Mouse (Mus musculus): ENCODE data around the gene Kcnd3. TPM values are rescaled to one million over a fixed set of nuclear protein-coding genes. Genes with fewer than 3 reads are reported as not detected.

Gene Kcnd3
- polyA plus RNA-seq, 1 experiment from 2014 or later: 0.20 TPM

GRCm38 (mm10) chr3:105608857-105609256 lies 156.7 kb downstream of the Kcnd3 start:
- Histone ChIP-seq H3K4me1 (no peaks in the 10 kb centered on the region), H3K36me3 (no peaks in the 10 kb centered on the region), H3K9ac (no peak overlapping the region), H3K27me3 (no peaks in the 10 kb centered on the region), H3K27ac (no peak overlapping the region), H3K4me2 (no peak overlapping the region), H3K9me3 (no peaks in the 10 kb centered on the region), H3K4me3 (no peak overlapping the region)
- 78% methylated on average over 3 of the region's 3 CpGs for WGBS
- ATAC-seq (ENCODE audit: borderline replicate concordance, extremely low read depth, low FRiP score, low TSS enrichment): no peak

- Histone ChIP-seq H3K27ac (no peak overlapping the region), H3K4me1 (no peaks in the 10 kb centered on the region), H3K36me3 (no peaks in the 10 kb centered on the region), H3K9me3 (no peaks in the 10 kb centered on the region), H3K4me3 (no peak overlapping the region), H3K4me2 (no peak overlapping the region), H3K27me3 (no peaks in the 10 kb centered on the region), H3K9ac (no peak overlapping the region)
- 71% methylated on average over 7 of the region's 7 CpGs for WGBS
- no peak for ATAC-seq (ENCODE audit: borderline replicate concordance, extremely low read depth, low FRiP score, low TSS enrichment)
These were observed 159.6 kb downstream of the Kcnd3 start for GRCm38 (mm10) chr3:105611531-105612422.

- H3K4me2 ChIP-seq: no peak overlapping the region
- H3K27ac ChIP-seq: no peak overlapping the region
- no peaks in the 10 kb centered on the region for H3K36me3 ChIP-seq
- ATAC-seq (ENCODE audit: borderline replicate concordance, extremely low read depth, low FRiP score, low TSS enrichment): no peak
- no peaks in the 10 kb centered on the region for H3K27me3 ChIP-seq
- WGBS: 34% methylated on average over 4 of the region's 4 CpGs
- no peaks in the 10 kb centered on the region for H3K9me3 ChIP-seq
- no peak overlapping the region for H3K9ac ChIP-seq
- H3K4me3 ChIP-seq: no peak overlapping the region
- H3K4me1 ChIP-seq: no peaks in the 10 kb centered on the region
These were observed 160.3 kb downstream of the Kcnd3 start for GRCm38 (mm10) chr3:105612423-105612814.

GRCm38 (mm10) chr3:105616861-105617743 lies 165.0 kb downstream of the Kcnd3 start:
- Histone ChIP-seq H3K4me2 (no peak overlapping the region), H3K36me3 (no peaks in the 10 kb centered on the region), H3K27ac (no peak overlapping the region), H3K9me3 (no peaks in the 10 kb centered on the region), H3K9ac (no peak overlapping the region), H3K27me3 (no peaks in the 10 kb centered on the region), H3K4me3 (no peak overlapping the region), H3K4me1 (no peaks in the 10 kb centered on the region)
- 87% methylated on average over 2 of the region's 2 CpGs for WGBS
- ATAC-seq (ENCODE audit: borderline replicate concordance, extremely low read depth, low FRiP score, low TSS enrichment): no peak

- no peak for ATAC-seq (ENCODE audit: borderline replicate concordance, extremely low read depth, low FRiP score, low TSS enrichment)
- no peak overlapping the region for H3K4me2 ChIP-seq
- 63% methylated on average over 8 of the region's 8 CpGs for WGBS
- no peaks in the 10 kb centered on the region for H3K4me1 ChIP-seq
- no peaks in the 10 kb centered on the region for H3K36me3 ChIP-seq
- no peaks in the 10 kb centered on the region for H3K27me3 ChIP-seq
- H3K9me3 ChIP-seq: no peaks in the 10 kb centered on the region
- no peak overlapping the region for H3K27ac ChIP-seq
- no peak overlapping the region for H3K9ac ChIP-seq
- no peak overlapping the region for H3K4me3 ChIP-seq
These were observed 169.0 kb downstream of the Kcnd3 start for GRCm38 (mm10) chr3:105621154-105621553.

GRCm38 (mm10) chr3:105623137-105623536 lies 171.0 kb downstream of the Kcnd3 start:
- no peaks in the 10 kb centered on the region for H3K36me3 ChIP-seq
- no peaks in the 10 kb centered on the region for H3K27me3 ChIP-seq
- H3K4me2 ChIP-seq: no peak overlapping the region
- H3K4me3 ChIP-seq: no peak overlapping the region
- H3K9ac ChIP-seq: no peak overlapping the region
- no peak overlapping the region for H3K27ac ChIP-seq
- H3K4me1 ChIP-seq: no peaks in the 10 kb centered on the region
- no peaks in the 10 kb centered on the region for H3K9me3 ChIP-seq
- 50% methylated on average over 4 of the region's 4 CpGs for WGBS
- no peak for ATAC-seq (ENCODE audit: borderline replicate concordance, extremely low read depth, low FRiP score, low TSS enrichment)

- Histone ChIP-seq H3K9me3 (no peaks in the 10 kb centered on the region), H3K4me3 (no peak overlapping the region), H3K36me3 (no peaks in the 10 kb centered on the region), H3K4me1 (no peaks in the 10 kb centered on the region), H3K27me3 (no peaks in the 10 kb centered on the region), H3K27ac (no peak overlapping the region), H3K9ac (no peak overlapping the region), H3K4me2 (no peak overlapping the region)
- 84% methylated on average over 2 of the region's 2 CpGs for WGBS
- ATAC-seq (ENCODE audit: borderline replicate concordance, extremely low read depth, low FRiP score, low TSS enrichment): no peak
These were observed 173.8 kb downstream of the Kcnd3 start for GRCm38 (mm10) chr3:105625961-105626360.

GRCm38 (mm10) chr3:105627258-105627657 lies 175.1 kb downstream of the Kcnd3 start:
- H3K27me3 ChIP-seq: no peaks in the 10 kb centered on the region
- H3K27ac ChIP-seq: no peak overlapping the region
- H3K4me2 ChIP-seq: no peak overlapping the region
- H3K36me3 ChIP-seq: no peaks in the 10 kb centered on the region
- H3K9ac ChIP-seq: no peak overlapping the region
- WGBS: 55% methylated on average over 6 of the region's 6 CpGs
- no peak overlapping the region for H3K4me3 ChIP-seq
- 0 out of 2 replicates have a peak, but pooled peaks cover 2% of the 10 kb centered on the region for H3K4me1 ChIP-seq
- peak; percentile 25; the same call in 1 of the 2 replicates for ATAC-seq (ENCODE audit: borderline replicate concordance, extremely low read depth, low FRiP score, low TSS enrichment)
- H3K9me3 ChIP-seq: no peaks in the 10 kb centered on the region

- Histone ChIP-seq H3K4me2 (no peak overlapping the region), H3K27me3 (no peaks in the 10 kb centered on the region), H3K9ac (no peak overlapping the region), H3K4me1 (0 out of 2 replicates have a peak, but pooled peaks cover 3% of the 10 kb centered on the region), H3K36me3 (no peaks in the 10 kb centered on the region), H3K4me3 (no peak overlapping the region), H3K9me3 (no peaks in the 10 kb centered on the region), H3K27ac (no peak overlapping the region)
- no peak for ATAC-seq (ENCODE audit: borderline replicate concordance, extremely low read depth, low FRiP score, low TSS enrichment)
- WGBS: 44% methylated on average over 2 of the region's 2 CpGs
These were observed 180.2 kb downstream of the Kcnd3 start for GRCm38 (mm10) chr3:105632296-105632695.

- Histone ChIP-seq H3K27me3 (no peaks in the 10 kb centered on the region), H3K4me1 (0 out of 2 replicates have a peak, but pooled peaks cover 3% of the 10 kb centered on the region), H3K4me2 (no peak overlapping the region), H3K36me3 (no peaks in the 10 kb centered on the region), H3K9me3 (no peaks in the 10 kb centered on the region), H3K27ac (no peak overlapping the region), H3K4me3 (no peak overlapping the region), H3K9ac (no peak overlapping the region)
- WGBS: 74% methylated on average over 3 of the region's 3 CpGs
- ATAC-seq (ENCODE audit: borderline replicate concordance, extremely low read depth, low FRiP score, low TSS enrichment): no peak
These were observed 180.9 kb downstream of the Kcnd3 start for GRCm38 (mm10) chr3:105633021-105633420.

GRCm38 (mm10) chr3:105642186-105642585 lies 190.1 kb downstream of the Kcnd3 start:
- no peak for ATAC-seq (ENCODE audit: borderline replicate concordance, extremely low read depth, low FRiP score, low TSS enrichment)
- Histone ChIP-seq H3K4me2 (no peak overlapping the region), H3K27me3 (no peaks in the 10 kb centered on the region), H3K4me3 (no peak overlapping the region), H3K4me1 (no peaks in the 10 kb centered on the region), H3K9me3 (no peaks in the 10 kb centered on the region), H3K9ac (no peak overlapping the region), H3K36me3 (no peaks in the 10 kb centered on the region), H3K27ac (no peak overlapping the region)
- 56% methylated on average over 1 of the region's 1 CpGs for WGBS

GRCm38 (mm10) chr3:105643566-105643965 lies 191.4 kb downstream of the Kcnd3 start:
- H3K27me3 ChIP-seq: no peaks in the 10 kb centered on the region
- 69% methylated on average over 5 of the region's 5 CpGs for WGBS

More at GRCm38 (mm10) chr3:105643566-105643965, 191.4 kb downstream of the Kcnd3 start:
- Histone ChIP-seq H3K36me3 (no peaks in the 10 kb centered on the region), H3K9ac (no peak overlapping the region), H3K4me1 (no peaks in the 10 kb centered on the region), H3K9me3 (no peaks in the 10 kb centered on the region), H3K27ac (no peak overlapping the region), H3K4me3 (no peak overlapping the region), H3K4me2 (no peak overlapping the region)
- no peak; the same call in 1 of the 2 replicates for ATAC-seq (ENCODE audit: borderline replicate concordance, extremely low read depth, low FRiP score, low TSS enrichment)

Measured in lung, embryonic 15.5 days (tissue).